Mouse (Mus musculus): ENCODE measurements around the gene Tagap. TPM values are rescaled to one million over a fixed set of nuclear protein-coding genes. Genes with fewer than 3 reads are reported as not detected.

Tagap gene
- 0.79 and 0.90 TPM in 2 replicates for polyA plus RNA-seq (2012; rRNA removed)
- 1.3 and 1.6 TPM in 2 replicates for polyA plus RNA-seq (2014; fragmentation: Nextera tagmentation; extraction: Ambion mirVana)

DNA sequence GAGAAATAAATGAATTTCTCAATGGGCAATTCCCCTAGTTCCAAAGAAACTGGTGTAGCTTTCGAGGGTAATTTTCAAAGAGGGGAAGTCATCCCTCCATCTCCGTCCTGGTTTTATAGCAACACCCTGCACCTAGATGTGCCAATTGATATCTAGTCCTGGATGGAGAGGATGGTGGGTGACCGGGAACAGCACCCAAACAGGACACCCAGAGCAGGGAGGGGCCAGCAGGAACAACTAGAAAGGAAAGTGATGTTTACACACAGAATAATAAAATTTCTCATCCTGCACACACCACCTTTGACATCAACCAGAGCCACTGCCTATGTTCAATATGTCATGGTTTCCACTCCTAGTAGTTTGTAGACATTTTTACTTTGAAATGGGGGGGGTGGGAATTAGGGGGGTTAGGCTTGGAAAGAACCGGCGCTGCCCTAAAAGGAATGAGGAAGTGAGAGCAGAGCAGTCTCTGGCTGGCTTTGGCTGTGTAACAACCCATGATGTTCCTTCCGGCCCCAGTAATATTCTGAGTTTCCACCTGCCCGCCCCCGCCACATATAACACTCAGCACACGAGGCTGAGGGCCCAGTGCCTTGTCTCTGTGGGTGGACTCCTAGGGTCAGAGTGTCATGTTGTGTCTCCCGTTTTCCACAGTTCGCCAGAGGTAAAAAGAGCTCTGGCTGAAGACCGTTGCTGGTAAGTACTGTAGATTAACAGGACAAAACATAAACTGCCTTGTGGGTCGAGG, at the start of gene Tagap:
Tagap (plus strand) TSS at position 588 of the 748 bp plus-strand sequence.
- DNase-seq (ENCODE audit: low read depth in 3 of 3, low spot score in 3 of 3): no peak
- no peak for ATAC-seq (ENCODE audit: insufficient read depth)
- H3K9me3 ChIP-seq (ENCODE audit: control insufficient read depth, low read length): no peaks in the 10 kb centered on the region
- 28% methylated on average over 13 of the region's 13 CpGs for WGBS (ENCODE audit: insufficient replicate concordance)
- no peaks in the 10 kb centered on the region for H3K36me3 ChIP-seq (replicated peaks; ENCODE audit: control insufficient read depth, insufficient read depth, low read depth)
- H3K4me2 ChIP-seq (ENCODE audit: low read depth): peak within 1 kb of the TSS; percentile 15
- H3K4me3 ChIP-seq (ENCODE audit: insufficient read depth in 1 of 2, low read depth in 2 of 2, low read length in 2 of 2): peak within 1 kb of the TSS; percentile 20 to 33; a peak in 2 of 4 replicates
- no peak within 1 kb of the TSS for H3K27ac ChIP-seq
- no peaks in the 10 kb centered on the region; a peak in 1 of 4 replicates for H3K4me1 ChIP-seq (replicated peaks; ENCODE audit: control insufficient read depth in 2 of 2, insufficient read depth in 2 of 2, low read length in 1 of 2)
- no peak within 1 kb of the TSS for H3K9ac ChIP-seq (replicated peaks)
- TF ChIP-seq CTCF (IDR thresholded peaks at IDR 0.05; ENCODE audit: low read depth) (no peak), EP300 (IDR thresholded peaks at IDR 0.05; ENCODE audit: low read depth) (no peak)
- H3K27me3 ChIP-seq (ENCODE audit: control insufficient read depth, insufficient read depth, low read length): no peaks in the 10 kb centered on the region

DNA sequence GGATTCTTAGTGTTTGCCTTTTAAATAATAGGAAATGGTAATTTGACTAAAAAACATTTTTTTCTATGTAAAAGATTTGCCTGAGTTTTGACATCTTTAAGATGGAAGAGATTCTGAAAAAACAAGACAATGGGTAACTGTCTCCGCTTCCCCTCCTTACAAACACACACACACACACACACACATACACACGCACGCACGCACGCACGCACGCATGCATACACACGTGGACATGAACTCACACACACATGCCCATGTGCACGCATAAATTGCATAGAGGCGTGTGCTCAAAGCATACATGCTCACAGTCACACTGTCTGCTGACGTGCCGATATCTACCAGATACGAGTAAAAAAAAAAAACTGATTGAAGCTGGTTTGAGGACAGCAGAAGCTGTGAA, 49.3 kb upstream of the Tagap start:
- Histone ChIP-seq H3K9me3 (ENCODE audit: control insufficient read depth, low read length) (no peaks in the 10 kb centered on the region), H3K4me3 (ENCODE audit: insufficient read depth in 1 of 2, low read depth in 2 of 2, low read length in 2 of 2) (no peak overlapping the region), H3K27me3 (ENCODE audit: control insufficient read depth, insufficient read depth, low read length) (no peaks in the 10 kb centered on the region), H3K36me3 (replicated peaks; ENCODE audit: control insufficient read depth, insufficient read depth, low read depth) (no peaks in the 10 kb centered on the region), H3K9ac (replicated peaks) (no peak overlapping the region), H3K4me2 (ENCODE audit: low read depth) (no peak overlapping the region), H3K27ac (no peak overlapping the region), H3K4me1 (replicated peaks; ENCODE audit: control insufficient read depth in 2 of 2, insufficient read depth in 2 of 2, low read length in 1 of 2) (no peaks in the 10 kb centered on the region)
- 73% methylated on average over 13 of the region's 13 CpGs for WGBS (ENCODE audit: insufficient replicate concordance)
- no peak for DNase-seq (ENCODE audit: low read depth in 3 of 3, low spot score in 3 of 3)
- TF ChIP-seq CTCF (IDR thresholded peaks at IDR 0.05; ENCODE audit: low read depth) (no peak), EP300 (IDR thresholded peaks at IDR 0.05; ENCODE audit: low read depth) (no peak)
- ATAC-seq (ENCODE audit: insufficient read depth): no peak

GRCm38 (mm10) chr17:7877191-7877764, 48.5 kb upstream of the Tagap start:
- no peaks in the 10 kb centered on the region for H3K4me1 ChIP-seq (replicated peaks; ENCODE audit: control insufficient read depth in 2 of 2, insufficient read depth in 2 of 2, low read length in 1 of 2)
- no peak overlapping the region for H3K4me3 ChIP-seq (ENCODE audit: insufficient read depth in 1 of 2, low read depth in 2 of 2, low read length in 2 of 2)
- H3K36me3 ChIP-seq (replicated peaks; ENCODE audit: control insufficient read depth, insufficient read depth, low read depth): no peaks in the 10 kb centered on the region
- no peaks in the 10 kb centered on the region for H3K27me3 ChIP-seq (ENCODE audit: control insufficient read depth, insufficient read depth, low read length)
- TF ChIP-seq EP300 (IDR thresholded peaks at IDR 0.05; ENCODE audit: low read depth) (no peak), CTCF (IDR thresholded peaks at IDR 0.05; ENCODE audit: low read depth) (no peak)
- 20% methylated on average over 7 of the region's 7 CpGs for WGBS (ENCODE audit: insufficient replicate concordance)
- H3K4me2 ChIP-seq (ENCODE audit: low read depth): no peak overlapping the region
- H3K9me3 ChIP-seq (ENCODE audit: control insufficient read depth, low read length): no peaks in the 10 kb centered on the region
- H3K27ac ChIP-seq: no peak overlapping the region
- ATAC-seq (ENCODE audit: insufficient read depth) (no peak), DNase-seq (ENCODE audit: low read depth in 3 of 3, low spot score in 3 of 3) (no peak)
- H3K9ac ChIP-seq (replicated peaks): no peak overlapping the region

DNA sequence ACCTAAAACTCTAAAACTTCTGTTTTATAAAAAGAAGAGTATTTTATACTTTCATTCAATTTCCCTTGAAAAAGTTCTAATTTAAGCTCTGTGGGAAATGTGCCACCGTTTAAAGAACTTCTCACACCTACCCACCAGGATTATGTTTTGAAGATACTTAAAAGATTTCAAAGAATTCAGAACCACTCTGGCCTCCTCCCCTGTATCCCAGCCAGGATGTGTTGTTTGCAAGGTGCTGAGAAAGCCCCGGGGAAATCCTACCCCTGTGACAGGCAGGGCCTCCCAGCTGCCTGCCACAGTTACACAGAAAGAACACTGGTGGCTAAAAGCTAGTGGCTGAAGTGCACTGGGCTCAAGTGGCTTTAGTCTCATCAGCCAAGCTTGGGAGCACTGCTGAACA, 47.9 kb upstream of the Tagap start:
- DNase-seq (ENCODE audit: low read depth in 3 of 3, low spot score in 3 of 3) (no peak), ATAC-seq (ENCODE audit: insufficient read depth) (no peak)
- Histone ChIP-seq H3K27me3 (ENCODE audit: control insufficient read depth, insufficient read depth, low read length) (no peaks in the 10 kb centered on the region), H3K9me3 (ENCODE audit: control insufficient read depth, low read length) (no peaks in the 10 kb centered on the region), H3K4me2 (ENCODE audit: low read depth) (no peak overlapping the region), H3K27ac (no peak overlapping the region), H3K4me3 (ENCODE audit: insufficient read depth in 1 of 2, low read depth in 2 of 2, low read length in 2 of 2) (no peak overlapping the region), H3K9ac (replicated peaks) (no peak overlapping the region), H3K4me1 (replicated peaks; ENCODE audit: control insufficient read depth in 2 of 2, insufficient read depth in 2 of 2, low read length in 1 of 2) (no peaks in the 10 kb centered on the region), H3K36me3 (replicated peaks; ENCODE audit: control insufficient read depth, insufficient read depth, low read depth) (no peaks in the 10 kb centered on the region)
- WGBS (ENCODE audit: insufficient replicate concordance): 40% methylated on average over 2 of the region's 2 CpGs
- TF ChIP-seq EP300 (IDR thresholded peaks at IDR 0.05; ENCODE audit: low read depth) (no peak), CTCF (IDR thresholded peaks at IDR 0.05; ENCODE audit: low read depth) (no peak)

DNA sequence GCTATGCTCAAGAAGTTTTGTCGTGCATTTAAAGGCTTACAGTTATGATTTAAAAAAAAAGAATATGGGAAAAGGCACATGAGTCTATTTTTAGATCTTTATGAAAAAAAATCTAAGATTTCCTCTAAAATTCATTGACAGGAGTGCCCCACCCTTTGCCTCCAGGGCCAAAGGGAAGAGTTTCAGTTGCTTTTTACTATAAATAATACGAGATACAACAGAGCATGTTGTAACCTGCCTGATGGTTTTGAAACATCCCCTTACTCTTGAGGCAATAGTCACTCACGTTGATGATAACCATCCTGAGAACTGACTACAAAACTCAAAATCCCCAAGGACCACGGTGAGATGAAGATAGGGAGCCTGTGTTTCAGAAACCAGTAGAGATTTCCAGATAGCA, 46.3 kb upstream of the Tagap start:
- Histone ChIP-seq H3K4me2 (ENCODE audit: low read depth) (no peak overlapping the region), H3K9ac (replicated peaks) (no peak overlapping the region), H3K4me1 (replicated peaks; ENCODE audit: control insufficient read depth in 2 of 2, insufficient read depth in 2 of 2, low read length in 1 of 2) (no peaks in the 10 kb centered on the region), H3K36me3 (replicated peaks; ENCODE audit: control insufficient read depth, insufficient read depth, low read depth) (no peaks in the 10 kb centered on the region), H3K4me3 (ENCODE audit: insufficient read depth in 1 of 2, low read depth in 2 of 2, low read length in 2 of 2) (no peak overlapping the region), H3K27me3 (ENCODE audit: control insufficient read depth, insufficient read depth, low read length) (no peaks in the 10 kb centered on the region), H3K27ac (no peak overlapping the region), H3K9me3 (ENCODE audit: control insufficient read depth, low read length) (no peaks in the 10 kb centered on the region)
- ATAC-seq (ENCODE audit: insufficient read depth) (no peak), DNase-seq (ENCODE audit: low read depth in 3 of 3, low spot score in 3 of 3) (no peak)
- no peak for TF ChIP-seq EP300 (IDR thresholded peaks at IDR 0.05; ENCODE audit: low read depth)
- no peak for TF ChIP-seq CTCF (IDR thresholded peaks at IDR 0.05; ENCODE audit: low read depth)
- WGBS (ENCODE audit: insufficient replicate concordance): 53% methylated on average over 4 of the region's 4 CpGs
